Mouse (Mus musculus): ENCODE measurements around the gene Tex19.2. TPM values are rescaled to one million over a fixed set of nuclear protein-coding genes. Genes with fewer than 3 reads are reported as not detected.

Gene Tex19.2
- total and polyA plus RNA-seq, 3 experiments, result 7.4 to 17.1 (median 8.0) TPM

- Histone ChIP-seq H3K4me1 (ENCODE audit: insufficient read depth, low read depth, low read length) (no peaks in the 10 kb centered on the region), H3K36me3 (replicated peaks) (no peaks in the 10 kb centered on the region), H3K9me3 (replicated peaks) (no peaks in the 10 kb centered on the region), H3K27me3 (ENCODE audit: insufficient read depth, low read length) (peaks cover 15% of the 10 kb centered on the region), H3K4me3 (ENCODE audit: low read depth, low read length) (no peak overlapping the region)
- DNase-seq (ENCODE audit: low spot score), result no peak
- no peak for ATAC-seq (ENCODE audit: extremely low read depth, insufficient number of reproducible peaks, low FRiP score, poor library complexity, severe bottlenecking)
- TF ChIP-seq POLR2AphosphoS5 (IDR thresholded peaks at IDR 0.05; ENCODE audit: insufficient replicate concordance, low read depth, low read length) (no peak), CTCF (IDR thresholded peaks at IDR 0.05; ENCODE audit: low read depth, low read length) (no peak), TAL1 (conservative IDR thresholded peaks at IDR 0.05; ENCODE audit: low read depth, low read length) (no peak), GATA1 (IDR thresholded peaks at IDR 0.05; ENCODE audit: borderline replicate concordance, low read length) (no peak)
Measured at GRCm38 (mm10) chr11:121090943-121091342, 27.5 kb downstream of the Tex19.2 start.

DNA sequence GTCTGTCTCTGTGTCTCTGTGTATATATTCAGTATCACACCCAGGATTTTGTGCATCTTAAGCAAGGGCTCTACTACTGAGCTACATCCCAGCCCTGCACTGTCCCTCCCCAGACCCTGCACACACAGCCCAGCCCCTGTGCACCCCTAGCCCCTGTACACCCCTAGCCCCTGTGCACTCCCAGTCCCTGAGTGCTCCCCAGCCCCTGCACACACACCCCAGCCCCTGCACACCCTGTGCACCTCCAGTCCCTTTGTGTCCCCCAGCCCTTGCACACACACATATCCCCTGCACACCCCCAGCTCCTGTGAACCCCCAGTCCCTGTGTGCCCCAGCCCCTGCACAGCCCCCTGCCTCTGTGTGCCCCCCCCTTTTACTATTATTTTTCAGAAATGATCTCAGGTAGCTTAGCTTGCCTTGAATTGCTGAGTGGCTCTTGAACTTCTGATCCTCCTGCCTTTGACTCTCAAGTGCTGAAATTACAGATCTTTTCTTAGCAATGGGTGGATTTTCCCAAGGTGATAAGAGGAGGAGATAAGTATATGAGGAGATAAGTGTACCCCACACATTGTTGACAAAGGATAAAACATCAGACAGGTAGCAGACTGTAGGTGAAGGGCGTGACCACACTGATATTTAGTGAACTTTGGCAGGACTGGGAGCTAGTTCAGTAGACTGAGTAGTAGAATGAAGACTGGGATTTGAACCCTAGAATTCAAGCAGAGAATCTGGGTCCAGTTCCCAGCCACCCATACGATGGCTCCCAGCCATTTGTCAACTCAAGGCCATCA is 28.5 kb downstream of the Tex19.2 start:
- Histone ChIP-seq H3K36me3 (replicated peaks) (no peaks in the 10 kb centered on the region), H3K27me3 (ENCODE audit: insufficient read depth, low read length) (peaks cover 15% of the 10 kb centered on the region), H3K4me3 (ENCODE audit: low read depth, low read length) (no peak overlapping the region), H3K4me1 (ENCODE audit: insufficient read depth, low read depth, low read length) (no peaks in the 10 kb centered on the region), H3K9me3 (replicated peaks) (no peaks in the 10 kb centered on the region)
- ATAC-seq (ENCODE audit: extremely low read depth, insufficient number of reproducible peaks, low FRiP score, poor library complexity, severe bottlenecking) (no peak), DNase-seq (ENCODE audit: low spot score) (no peak)
- no peak for TF ChIP-seq CTCF (IDR thresholded peaks at IDR 0.05; ENCODE audit: low read depth, low read length)
- no peak for TF ChIP-seq TAL1 (conservative IDR thresholded peaks at IDR 0.05; ENCODE audit: low read depth, low read length)
- no peak for TF ChIP-seq GATA2 (IDR thresholded peaks at IDR 0.05; ENCODE audit: borderline replicate concordance, low read depth, low read length)

DNA sequence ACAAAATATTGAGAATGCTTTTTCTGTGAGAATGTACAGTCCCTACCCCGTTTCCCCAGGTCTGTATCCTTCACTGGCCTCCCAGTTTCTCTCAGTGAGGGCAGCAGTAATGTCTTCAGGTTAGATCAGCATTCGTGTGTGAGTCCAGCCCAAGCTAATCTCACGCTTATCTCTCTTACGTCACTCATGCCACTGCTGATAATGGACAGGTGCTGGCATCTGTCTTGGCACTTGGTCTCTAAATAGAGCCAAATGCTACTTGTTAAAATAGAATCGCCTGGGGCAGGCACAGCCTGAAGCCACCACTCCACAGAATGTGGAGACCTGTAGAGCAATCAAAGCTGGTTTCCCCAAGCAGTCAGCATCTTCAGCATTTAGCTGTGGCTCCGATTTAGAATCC is 29.5 kb downstream of the Tex19.2 start:
- DNase-seq (ENCODE audit: low spot score) (no peak), ATAC-seq (ENCODE audit: extremely low read depth, insufficient number of reproducible peaks, low FRiP score, poor library complexity, severe bottlenecking) (no peak)
- Histone ChIP-seq H3K27me3 (ENCODE audit: insufficient read depth, low read length) (peaks cover 17% of the 10 kb centered on the region), H3K4me1 (ENCODE audit: insufficient read depth, low read depth, low read length) (no peaks in the 10 kb centered on the region), H3K9me3 (replicated peaks) (no peaks in the 10 kb centered on the region), H3K36me3 (replicated peaks) (no peaks in the 10 kb centered on the region), H3K4me3 (ENCODE audit: low read depth, low read length) (no peak overlapping the region)
- no peak for TF ChIP-seq CTCF (IDR thresholded peaks at IDR 0.05; ENCODE audit: low read depth, low read length)
- TF ChIP-seq GATA2 (IDR thresholded peaks at IDR 0.05; ENCODE audit: borderline replicate concordance, low read depth, low read length), result no peak
- no peak for TF ChIP-seq POLR2AphosphoS5 (IDR thresholded peaks at IDR 0.05; ENCODE audit: insufficient replicate concordance, low read depth, low read length)

- H3K4me3 ChIP-seq (ENCODE audit: low read depth, low read length), result no peak overlapping the region
- H3K27me3 ChIP-seq (ENCODE audit: insufficient read depth, low read length), result peaks cover 12% of the 10 kb centered on the region
- ATAC-seq (ENCODE audit: extremely low read depth, insufficient number of reproducible peaks, low FRiP score, poor library complexity, severe bottlenecking), result no peak
- H3K9me3 ChIP-seq (replicated peaks), result no peaks in the 10 kb centered on the region
- DNase-seq (ENCODE audit: low spot score), result no peak
- H3K4me1 ChIP-seq (ENCODE audit: insufficient read depth, low read depth, low read length), result peaks cover 7% of the 10 kb centered on the region
- H3K36me3 ChIP-seq (replicated peaks), result no peaks in the 10 kb centered on the region
- no peak for TF ChIP-seq CTCF (IDR thresholded peaks at IDR 0.05; ENCODE audit: low read depth, low read length)
- no peak for TF ChIP-seq GATA2 (IDR thresholded peaks at IDR 0.05; ENCODE audit: borderline replicate concordance, low read depth, low read length)
- TF ChIP-seq POLR2AphosphoS5 (IDR thresholded peaks at IDR 0.05; ENCODE audit: insufficient replicate concordance, low read depth, low read length), result no peak
- no peak for TF ChIP-seq GATA1 (IDR thresholded peaks at IDR 0.05; ENCODE audit: borderline replicate concordance, low read length)
- no peak for TF ChIP-seq TAL1 (conservative IDR thresholded peaks at IDR 0.05; ENCODE audit: low read depth, low read length)
Measured at GRCm38 (mm10) chr11:121086296-121086695, 32.2 kb downstream of the Tex19.2 start.

GRCm38 (mm10) chr11:121085181-121085580 is 33.3 kb downstream of the Tex19.2 start:
- TF ChIP-seq TAL1 (conservative IDR thresholded peaks at IDR 0.05; ENCODE audit: low read depth, low read length) (no peak), GATA1 (IDR thresholded peaks at IDR 0.05; ENCODE audit: borderline replicate concordance, low read length) (no peak), GATA2 (IDR thresholded peaks at IDR 0.05; ENCODE audit: borderline replicate concordance, low read depth, low read length) (no peak), CTCF (IDR thresholded peaks at IDR 0.05; ENCODE audit: low read depth, low read length) (no peak), POLR2AphosphoS5 (IDR thresholded peaks at IDR 0.05; ENCODE audit: insufficient replicate concordance, low read depth, low read length) (no peak)
- Histone ChIP-seq H3K4me3 (ENCODE audit: low read depth, low read length) (no peak overlapping the region), H3K4me1 (ENCODE audit: insufficient read depth, low read depth, low read length) (peaks cover 7% of the 10 kb centered on the region), H3K36me3 (replicated peaks) (no peaks in the 10 kb centered on the region), H3K9me3 (replicated peaks) (no peaks in the 10 kb centered on the region), H3K27me3 (ENCODE audit: insufficient read depth, low read length) (peaks cover 15% of the 10 kb centered on the region)
- DNase-seq (ENCODE audit: low spot score) (no peak), ATAC-seq (ENCODE audit: extremely low read depth, insufficient number of reproducible peaks, low FRiP score, poor library complexity, severe bottlenecking) (no peak)

GRCm38 (mm10) chr11:121082857-121083500 is 35.5 kb downstream of the Tex19.2 start:
- peaks cover 20% of the 10 kb centered on the region for H3K27me3 ChIP-seq (ENCODE audit: insufficient read depth, low read length)
- H3K36me3 ChIP-seq (replicated peaks), result no peaks in the 10 kb centered on the region
- TF ChIP-seq GATA1 (IDR thresholded peaks at IDR 0.05; ENCODE audit: borderline replicate concordance, low read length), result no peak
- no peak for TF ChIP-seq GATA2 (IDR thresholded peaks at IDR 0.05; ENCODE audit: borderline replicate concordance, low read depth, low read length)
- no peak for TF ChIP-seq TAL1 (conservative IDR thresholded peaks at IDR 0.05; ENCODE audit: low read depth, low read length)
- no peak for TF ChIP-seq CTCF (IDR thresholded peaks at IDR 0.05; ENCODE audit: low read depth, low read length)
- no peak for TF ChIP-seq POLR2AphosphoS5 (IDR thresholded peaks at IDR 0.05; ENCODE audit: insufficient replicate concordance, low read depth, low read length)
- no peak for ATAC-seq (ENCODE audit: extremely low read depth, insufficient number of reproducible peaks, low FRiP score, poor library complexity, severe bottlenecking)
- no peak for DNase-seq (ENCODE audit: low spot score)
- no peaks in the 10 kb centered on the region for H3K9me3 ChIP-seq (replicated peaks)
- H3K4me3 ChIP-seq (ENCODE audit: low read depth, low read length), result no peak overlapping the region
- H3K4me1 ChIP-seq (ENCODE audit: insufficient read depth, low read depth, low read length), result peaks cover 7% of the 10 kb centered on the region
